Mouse (Mus musculus) liver, postnatal 0 days (tissue): Measurements from ENCODE around the gene Gata3.

Experiments used
- CTCF ChIP-seq: sonication (generic); IDR thresholded peaks from 2 replicates; pipeline ENCODE4 v1.5.1; 2016; ENCODE audit warnings: antibody characterized with exemption, low read depth
- EP300 ChIP-seq: IDR thresholded peaks from 2 replicates; pipeline ENCODE4 v1.6.1; 2016; ENCODE audit warnings: antibody characterized with exemption, low read depth, mild to moderate bottlenecking

DNA sequence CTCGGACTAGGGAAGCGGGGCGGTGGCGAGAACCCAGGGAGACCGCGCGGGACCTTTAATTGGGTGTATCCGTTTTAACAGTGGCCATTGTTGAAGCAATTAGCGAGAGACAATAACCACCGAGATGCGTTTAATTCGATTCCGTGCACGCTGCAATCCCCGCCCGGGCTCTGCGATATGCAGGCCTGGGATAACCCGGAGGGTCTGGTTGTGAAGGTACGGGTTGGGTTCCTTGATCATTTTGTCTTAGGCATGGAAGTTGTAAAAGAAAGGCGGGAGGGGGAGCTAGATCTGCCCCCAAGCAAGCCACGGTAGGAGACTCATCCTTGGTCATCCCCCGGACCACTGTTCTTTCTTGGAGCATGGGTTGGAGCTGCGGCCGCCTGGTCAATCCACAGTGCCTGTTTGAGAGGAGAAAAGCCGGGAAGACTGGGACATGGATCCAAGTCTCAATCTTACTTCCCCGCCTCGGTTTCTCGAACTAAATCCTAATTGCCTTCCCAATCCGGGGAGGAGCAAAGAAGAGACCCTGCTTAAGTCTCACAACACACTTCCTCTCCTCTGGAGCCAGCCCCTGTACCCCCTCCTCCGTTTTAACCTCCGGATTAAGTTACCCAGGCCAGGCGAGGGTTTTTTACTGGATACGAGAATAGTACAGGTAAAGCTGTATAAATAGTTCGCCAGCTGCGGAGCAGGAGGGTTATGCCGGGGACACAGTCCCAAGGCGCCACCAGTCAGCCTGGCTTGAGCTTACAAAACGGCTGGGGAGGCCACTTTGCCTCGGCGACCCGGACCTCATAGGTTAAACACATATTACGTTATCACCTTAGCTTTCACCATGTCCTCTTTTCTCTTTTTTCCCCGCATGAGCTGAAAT is 6.7 kb downstream of the Gata3 start:
- TF ChIP-seq EP300 (no peak), CTCF (no peak)
